Mouse (Mus musculus): ENCODE data around the gene Serinc1. TPM values are rescaled to one million over a fixed set of nuclear protein-coding genes. Genes with fewer than 3 reads are reported as not detected.
"Not testable (repeated sequence)": the region's sequence is repeated elsewhere in the genome, so short reads cannot be mapped to it uniquely, and the experiment has no call there.

The Serinc1 gene
- polyA plus RNA-seq, 1 experiment from 2014 or later, result 482 TPM

DNA sequence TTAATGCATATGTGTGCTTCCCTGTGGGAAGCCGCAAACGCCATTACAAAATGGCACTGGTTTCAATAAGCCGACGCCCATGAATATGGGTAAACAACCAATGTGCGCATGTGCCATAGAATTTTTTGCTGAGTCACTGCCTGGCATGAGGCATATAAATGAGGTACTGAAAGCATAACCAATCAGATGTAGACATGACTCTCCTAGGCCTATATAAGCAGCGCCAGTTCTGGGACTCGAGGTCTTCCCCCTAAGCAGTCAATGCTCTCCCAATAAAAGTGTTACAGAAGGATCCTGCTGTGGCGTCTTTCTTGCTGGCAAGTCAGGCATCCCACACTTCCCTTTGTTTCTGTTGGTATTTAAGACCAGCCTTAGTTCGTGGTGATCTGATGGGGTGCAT, 11.6 kb upstream of the Serinc1 start:
- H3K27me3 ChIP-seq (ENCODE audit: control insufficient read depth, insufficient read depth, low read length); H3K9me3 ChIP-seq (ENCODE audit: control insufficient read depth, low read length); H3K4me2 ChIP-seq (replicated peaks); H3K4me1 ChIP-seq (replicated peaks; ENCODE audit: control insufficient read depth, insufficient read depth, low read length); ATAC-seq (ENCODE audit: low FRiP score); H3K4me3 ChIP-seq (replicated peaks; ENCODE audit: low read length); H3K9ac ChIP-seq; DNase-seq (ENCODE audit: low spot score); H3K36me3 ChIP-seq (replicated peaks; ENCODE audit: control insufficient read depth, insufficient read depth); H3K27ac ChIP-seq: not testable (repeated sequence)
- WGBS, result 83% methylated on average over 9 of the region's 9 CpGs

- H3K36me3 ChIP-seq (replicated peaks; ENCODE audit: control insufficient read depth, insufficient read depth), result peaks cover 8% of the 10 kb centered on the region
- no peaks in the 10 kb centered on the region for H3K9me3 ChIP-seq (ENCODE audit: control insufficient read depth, low read length)
- whole genome bisulfite sequencing, result 3% methylated on average over 28 of the region's 28 CpGs
- H3K27ac ChIP-seq, result peak overlapping the region; percentile 98
- ATAC-seq (ENCODE audit: low FRiP score) (no peak), DNase-seq (ENCODE audit: low spot score) (peak; percentile 57)
- H3K4me3 ChIP-seq (replicated peaks; ENCODE audit: low read length), result peak overlapping the region; percentile 88
- H3K27me3 ChIP-seq (ENCODE audit: control insufficient read depth, insufficient read depth, low read length), result no peaks in the 10 kb centered on the region
- H3K4me1 ChIP-seq (replicated peaks; ENCODE audit: control insufficient read depth, insufficient read depth, low read length), result peaks cover 34% of the 10 kb centered on the region
- peak overlapping the region; percentile 96 for H3K9ac ChIP-seq
- peak overlapping the region; percentile 93 for H3K4me2 ChIP-seq (replicated peaks)
Observed at GRCm38 (mm10) chr10:57531616-57532217, 613 bp downstream of the Serinc1 start.

- no peaks in the 10 kb centered on the region for H3K27me3 ChIP-seq (ENCODE audit: control insufficient read depth, insufficient read depth, low read length)
- no peaks in the 10 kb centered on the region for H3K9me3 ChIP-seq (ENCODE audit: control insufficient read depth, low read length)
- peak overlapping the region; percentile 88 for H3K4me3 ChIP-seq (replicated peaks; ENCODE audit: low read length)
- H3K27ac ChIP-seq, result no peak overlapping the region
- DNase-seq (ENCODE audit: low spot score) (no peak), ATAC-seq (ENCODE audit: low FRiP score) (no peak)
- peaks cover 15% of the 10 kb centered on the region for H3K36me3 ChIP-seq (replicated peaks; ENCODE audit: control insufficient read depth, insufficient read depth)
- WGBS, result 59% methylated on average over 2 of the region's 2 CpGs
- H3K9ac ChIP-seq, result peak overlapping the region; percentile 96
- H3K4me1 ChIP-seq (replicated peaks; ENCODE audit: control insufficient read depth, insufficient read depth, low read length), result peaks cover 34% of the 10 kb centered on the region
- H3K4me2 ChIP-seq (replicated peaks), result peak overlapping the region; percentile 93
Observed at GRCm38 (mm10) chr10:57531076-57531475, 1.3 kb downstream of the Serinc1 start.

GRCm38 (mm10) chr10:57526469-57526868, 5.9 kb downstream of the Serinc1 start:
- H3K36me3 ChIP-seq (replicated peaks; ENCODE audit: control insufficient read depth, insufficient read depth), result peaks cover 56% of the 10 kb centered on the region
- DNase-seq (ENCODE audit: low spot score), result no peak
- H3K27ac ChIP-seq, result no peak overlapping the region
- H3K9ac ChIP-seq, result no peak overlapping the region
- H3K4me1 ChIP-seq (replicated peaks; ENCODE audit: control insufficient read depth, insufficient read depth, low read length), result peaks cover 34% of the 10 kb centered on the region
- WGBS, result 97% methylated on average over 5 of the region's 5 CpGs
- ATAC-seq (ENCODE audit: low FRiP score), result no peak
- no peak overlapping the region for H3K4me2 ChIP-seq (replicated peaks)
- no peaks in the 10 kb centered on the region for H3K27me3 ChIP-seq (ENCODE audit: control insufficient read depth, insufficient read depth, low read length)
- peaks cover 4% of the 10 kb centered on the region; the same call in 1 of the 2 replicates for H3K9me3 ChIP-seq (ENCODE audit: control insufficient read depth, low read length)
- H3K4me3 ChIP-seq (replicated peaks; ENCODE audit: low read length), result no peak overlapping the region

DNA sequence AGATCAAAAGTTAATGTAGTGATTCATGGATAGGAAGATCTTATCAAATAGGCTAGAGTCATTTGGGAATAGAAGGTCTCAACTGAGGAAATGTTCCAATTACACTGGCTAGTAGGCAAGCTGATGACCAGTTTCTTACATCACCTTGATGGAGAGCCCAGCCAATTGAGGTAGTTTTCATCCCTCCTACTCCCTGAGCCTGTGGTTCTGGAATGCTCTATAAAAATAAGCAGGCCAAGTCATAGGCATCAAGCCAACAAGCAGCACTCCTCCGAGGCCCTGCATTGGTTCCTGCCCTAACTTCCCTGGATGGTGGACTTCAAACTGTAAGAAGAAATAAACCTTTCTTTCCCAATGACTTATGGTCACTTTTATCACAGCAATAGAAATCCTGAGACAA, 17.1 kb downstream of the Serinc1 start:
- Histone ChIP-seq H3K27ac (no peak overlapping the region), H3K4me2 (replicated peaks) (no peak overlapping the region), H3K36me3 (replicated peaks; ENCODE audit: control insufficient read depth, insufficient read depth) (peaks cover 87% of the 10 kb centered on the region), H3K4me3 (replicated peaks; ENCODE audit: low read length) (no peak overlapping the region), H3K4me1 (replicated peaks; ENCODE audit: control insufficient read depth, insufficient read depth, low read length) (no peaks in the 10 kb centered on the region), H3K9ac (no peak overlapping the region), H3K9me3 (ENCODE audit: control insufficient read depth, low read length) (no peaks in the 10 kb centered on the region), H3K27me3 (ENCODE audit: control insufficient read depth, insufficient read depth, low read length) (no peaks in the 10 kb centered on the region)
- WGBS, result 82% methylated on average over 1 of the region's 1 CpGs
- DNase-seq (ENCODE audit: low spot score), result no peak
- ATAC-seq (ENCODE audit: low FRiP score), result no peak

DNA sequence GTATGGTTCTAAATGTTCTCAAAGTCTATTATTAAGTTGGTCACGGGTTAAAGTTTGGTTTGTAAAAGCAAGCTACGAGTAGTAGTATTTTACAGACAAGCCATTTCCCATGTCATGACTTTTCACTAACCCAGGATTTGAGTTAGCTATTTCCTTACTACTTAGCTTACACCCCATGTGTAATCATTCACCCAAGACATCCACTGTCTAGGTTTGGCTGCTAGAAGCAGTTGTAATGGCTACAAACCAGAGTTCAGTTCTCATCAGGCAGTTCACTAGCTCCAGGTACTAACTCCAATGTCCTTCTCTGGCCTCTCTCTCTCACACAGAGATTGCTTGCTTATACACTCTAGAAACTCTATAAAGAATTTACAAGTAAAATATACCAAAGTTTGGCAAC, 17.7 kb downstream of the Serinc1 start:
- Histone ChIP-seq H3K27ac (no peak overlapping the region), H3K4me2 (replicated peaks) (no peak overlapping the region), H3K9me3 (ENCODE audit: control insufficient read depth, low read length) (no peaks in the 10 kb centered on the region), H3K4me1 (replicated peaks; ENCODE audit: control insufficient read depth, insufficient read depth, low read length) (no peaks in the 10 kb centered on the region), H3K27me3 (ENCODE audit: control insufficient read depth, insufficient read depth, low read length) (no peaks in the 10 kb centered on the region), H3K9ac (no peak overlapping the region), H3K4me3 (replicated peaks; ENCODE audit: low read length) (no peak overlapping the region), H3K36me3 (replicated peaks; ENCODE audit: control insufficient read depth, insufficient read depth) (peaks cover 85% of the 10 kb centered on the region)
- no peak for ATAC-seq (ENCODE audit: low FRiP score)
- DNase-seq (ENCODE audit: low spot score), result no peak
- 96% methylated on average over 2 of the region's 2 CpGs for WGBS

- H3K4me2 ChIP-seq (replicated peaks), result no peak overlapping the region
- ATAC-seq (ENCODE audit: low FRiP score) (no peak), DNase-seq (ENCODE audit: low spot score) (no peak)
- H3K4me1 ChIP-seq (replicated peaks; ENCODE audit: control insufficient read depth, insufficient read depth, low read length), result no peaks in the 10 kb centered on the region
- H3K9me3 ChIP-seq (ENCODE audit: control insufficient read depth, low read length), result no peaks in the 10 kb centered on the region
- H3K27ac ChIP-seq, result no peak overlapping the region
- H3K36me3 ChIP-seq (replicated peaks; ENCODE audit: control insufficient read depth, insufficient read depth), result peaks cover 55% of the 10 kb centered on the region
- WGBS, result 90% methylated on average over 9 of the region's 9 CpGs
- no peaks in the 10 kb centered on the region for H3K27me3 ChIP-seq (ENCODE audit: control insufficient read depth, insufficient read depth, low read length)
- H3K4me3 ChIP-seq (replicated peaks; ENCODE audit: low read length), result no peak overlapping the region
- H3K9ac ChIP-seq, result no peak overlapping the region
Observed at GRCm38 (mm10) chr10:57499414-57500156, 32.7 kb downstream of the Serinc1 start.

DNA sequence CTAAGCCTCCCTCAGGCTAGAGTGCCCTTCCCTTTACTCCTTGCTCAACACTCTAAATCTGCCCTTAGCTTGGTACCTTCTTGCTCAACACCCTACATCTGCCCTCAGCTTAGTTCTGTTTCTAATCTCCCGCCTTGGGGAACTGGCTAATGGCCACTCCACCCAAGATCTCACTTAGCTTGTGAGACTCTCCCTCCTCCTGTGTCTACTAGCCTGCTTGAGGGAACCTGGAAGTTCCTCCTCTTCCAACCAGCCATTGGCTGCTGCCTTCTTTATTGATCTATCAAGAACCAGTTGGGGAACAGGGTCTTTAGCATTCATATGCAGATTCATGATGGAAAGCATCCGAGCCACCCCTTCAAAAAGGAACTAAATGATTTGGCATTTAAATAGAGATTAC, 40.3 kb downstream of the Serinc1 start:
- Histone ChIP-seq H3K27me3 (ENCODE audit: control insufficient read depth, insufficient read depth, low read length) (no peaks in the 10 kb centered on the region), H3K27ac (no peak overlapping the region), H3K4me3 (replicated peaks; ENCODE audit: low read length) (no peak overlapping the region), H3K4me2 (replicated peaks) (no peak overlapping the region), H3K9ac (no peak overlapping the region), H3K4me1 (replicated peaks; ENCODE audit: control insufficient read depth, insufficient read depth, low read length) (peaks cover 19% of the 10 kb centered on the region), H3K9me3 (ENCODE audit: control insufficient read depth, low read length) (peaks cover 7% of the 10 kb centered on the region; the same call in 1 of the 2 replicates), H3K36me3 (replicated peaks; ENCODE audit: control insufficient read depth, insufficient read depth) (peaks cover 16% of the 10 kb centered on the region; the same call in 1 of the 2 replicates)
- WGBS, result 54% methylated on average over 2 of the region's 2 CpGs
- DNase-seq (ENCODE audit: low spot score) (no peak), ATAC-seq (ENCODE audit: low FRiP score) (no peak)

- Histone ChIP-seq H3K4me3 (replicated peaks; ENCODE audit: low read length) (peak overlapping the region; percentile 98), H3K27ac (no peak overlapping the region)
- ATAC-seq (ENCODE audit: low FRiP score), result no peak
Observed at GRCm38 (mm10) chr10:57488591-57488990, 43.7 kb downstream of the Serinc1 start.

More at GRCm38 (mm10) chr10:57488591-57488990, 43.7 kb downstream of the Serinc1 start:
- H3K4me1 ChIP-seq (replicated peaks; ENCODE audit: control insufficient read depth, insufficient read depth, low read length), result peaks cover 19% of the 10 kb centered on the region
- H3K36me3 ChIP-seq (replicated peaks; ENCODE audit: control insufficient read depth, insufficient read depth), result 0 out of 2 replicates have a peak, but pooled peaks cover 4% of the 10 kb centered on the region
- no peak for DNase-seq (ENCODE audit: low spot score)
- H3K9ac ChIP-seq, result no peak overlapping the region
- H3K9me3 ChIP-seq (ENCODE audit: control insufficient read depth, low read length), result peaks cover 3% of the 10 kb centered on the region; the same call in 1 of the 2 replicates
- H3K4me2 ChIP-seq (replicated peaks), result peak overlapping the region; percentile 75
- H3K27me3 ChIP-seq (ENCODE audit: control insufficient read depth, insufficient read depth, low read length), result no peaks in the 10 kb centered on the region
